Mouse (Mus musculus) stomach, embryonic 14.5 days (tissue): ENCODE measurements at regions not wholly inside any gene's neighbourhood (a gene's known extent, or its start where the extent isn't known, plus 50 kb on each side); places are given as distances from the start of the nearest gene placed in this dataset.

Experiments
- ATAC-seq: fragments of 200-750 bp; cut with Nextera tagmentation; 2 replicates; pipeline ENCODE4 v1.8.0; 2017; ENCODE audit warnings: low read depth, moderate TSS enrichment; ENCODE audit not compliant: insufficient number of reproducible peaks, insufficient read depth, low FRiP score
- H3K27ac ChIP-seq: fragments of 300-500 bp; sonication (generic); 2 replicates; pipeline ENCODE4 v1.5.1; 2014; ENCODE audit warnings: mild to moderate bottlenecking, low read length, moderate library complexity, mixed read lengths
- H3K27me3 ChIP-seq: fragments of 300-500 bp; sonication (generic); 2 replicates; pipeline ENCODE4 v1.6.1; 2014; ENCODE audit warnings: low read length, control low read depth, mixed read lengths; ENCODE audit not compliant: control insufficient read depth, insufficient read depth
- H3K36me3 ChIP-seq: fragments of 300-500 bp; sonication (generic); 2 replicates; pipeline ENCODE4 v1.6.1; 2014; ENCODE audit warnings: mild to moderate bottlenecking, control low read depth, low read length, moderate library complexity, mixed read lengths; ENCODE audit not compliant: control insufficient read depth, insufficient read depth
- H3K4me1 ChIP-seq: fragments of 300-500 bp; sonication (generic); 2 replicates; pipeline ENCODE4 v1.6.1; 2014; ENCODE audit warnings: low read length, control low read depth, mixed read lengths; ENCODE audit not compliant: control insufficient read depth, insufficient read depth
- H3K4me2 ChIP-seq: fragments of 300-500 bp; sonication (generic); replicated peaks from 2 replicates; pipeline ENCODE4 v1.6.1; 2014; ENCODE audit warnings: low read depth, low read length, control low read depth
- H3K4me3 ChIP-seq: fragments of 300-500 bp; sonication (generic); 2 replicates; pipeline ENCODE4 v1.5.1; 2014; ENCODE audit warnings: low read depth, low read length, control low read depth
- H3K9ac ChIP-seq: fragments of 300-500 bp; sonication (generic); replicated peaks from 2 replicates; pipeline ENCODE4 v1.6.1; 2014; ENCODE audit warnings: low read depth, mild to moderate bottlenecking, control low read depth, low read length, moderate library complexity, mixed read lengths
- H3K9me3 ChIP-seq: fragments of 300-500 bp; sonication (generic); 2 replicates; pipeline ENCODE4 v1.6.1; 2016; ENCODE audit warnings: low read depth, low read length, control low read depth; ENCODE audit not compliant: control insufficient read depth
- WGBS: fragments of 180-500 bp; shearing (Covaris S2); extraction: QIAGEN DNeasy Blood & Tissue Kit; methylation state at CpG from one replicate; pipeline ENCODE4 v1.1.7; 2014; 5-methylcytosine and 5-hydroxymethylcytosine counted together

- H3K4me2 ChIP-seq = no peak overlapping the region
- 51% methylated on average over 5 of the region's 5 CpGs for WGBS
- ATAC-seq = no peak
- no peak overlapping the region for H3K27ac ChIP-seq
- no peaks in the 10 kb centered on the region for H3K27me3 ChIP-seq
- no peak overlapping the region for H3K9ac ChIP-seq
- H3K9me3 ChIP-seq = no peaks in the 10 kb centered on the region
- H3K4me1 ChIP-seq = 0 out of 2 replicates have a peak, but pooled peaks cover 8% of the 10 kb centered on the region
- no peaks in the 10 kb centered on the region for H3K36me3 ChIP-seq
- H3K4me3 ChIP-seq = no peak overlapping the region
Measured at GRCm38 (mm10) chr6:117407953-117408352, 239.6 kb downstream of the Cxcl12 start.

- ATAC-seq = no peak
- H3K9ac ChIP-seq = no peak overlapping the region
- H3K4me1 ChIP-seq = 0 out of 2 replicates have a peak, but pooled peaks cover 8% of the 10 kb centered on the region
- 61% methylated on average over 11 of the region's 11 CpGs for WGBS
- no peak overlapping the region for H3K4me2 ChIP-seq
- H3K9me3 ChIP-seq = no peaks in the 10 kb centered on the region
- no peaks in the 10 kb centered on the region for H3K36me3 ChIP-seq
- H3K4me3 ChIP-seq = no peak overlapping the region
- H3K27ac ChIP-seq = no peak overlapping the region
- no peaks in the 10 kb centered on the region for H3K27me3 ChIP-seq
Measured at GRCm38 (mm10) chr6:117408971-117409783, 240.8 kb downstream of the Cxcl12 start.

DNA sequence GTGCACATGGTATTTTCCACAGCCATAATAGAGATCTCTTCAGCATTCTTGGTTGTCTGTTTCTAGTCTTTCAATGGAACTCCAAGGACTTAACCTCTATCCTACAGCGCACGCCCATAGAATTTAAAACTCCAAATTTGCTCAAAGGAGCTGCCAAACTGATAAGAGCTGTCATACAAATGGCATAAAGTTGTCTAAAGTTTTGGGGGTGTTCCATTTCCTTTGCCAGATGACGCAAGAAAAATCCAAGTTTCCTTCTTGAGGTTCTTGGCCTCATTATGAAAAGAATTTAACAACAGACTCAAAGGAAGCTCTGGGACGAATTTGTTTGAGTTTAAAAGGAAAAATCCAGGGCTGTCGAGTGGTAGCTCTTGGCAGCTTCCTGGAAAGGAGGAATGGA, 246.6 kb downstream of the Cxcl12 start:
- Histone ChIP-seq H3K27me3 (no peaks in the 10 kb centered on the region), H3K9me3 (no peaks in the 10 kb centered on the region), H3K9ac (no peak overlapping the region), H3K4me1 (no peaks in the 10 kb centered on the region), H3K4me3 (no peak overlapping the region), H3K27ac (no peak overlapping the region), H3K36me3 (no peaks in the 10 kb centered on the region), H3K4me2 (no peak overlapping the region)
- ATAC-seq = no peak
- WGBS = 63% methylated on average over 5 of the region's 5 CpGs

- 87% methylated on average over 6 of the region's 6 CpGs for WGBS
- ATAC-seq = no peak
- H3K9ac ChIP-seq = no peak overlapping the region
Measured at GRCm38 (mm10) chr6:117415901-117416300, 247.6 kb downstream of the Cxcl12 start.

DNA sequence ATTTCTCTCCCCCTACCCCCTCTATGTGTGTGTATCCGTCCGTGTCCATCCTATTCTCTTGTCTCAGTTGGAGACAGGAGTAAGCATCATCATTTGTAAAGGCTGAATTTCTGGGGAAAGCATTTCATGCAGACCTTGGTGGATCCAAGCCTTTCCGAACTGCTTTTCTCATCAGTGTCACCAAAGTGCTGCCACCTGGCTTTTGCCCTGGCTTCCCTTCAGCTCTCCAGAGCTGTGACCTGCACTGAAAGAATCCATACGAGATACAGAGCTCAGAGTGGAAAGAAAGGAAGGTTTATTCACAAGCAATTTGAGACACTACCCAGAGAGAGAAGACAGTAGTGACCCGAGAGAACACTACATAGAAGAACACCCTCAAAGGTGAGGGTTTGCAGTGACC, 248.1 kb downstream of the Cxcl12 start:
- no peak for ATAC-seq
- H3K9me3 ChIP-seq = no peaks in the 10 kb centered on the region
- no peaks in the 10 kb centered on the region for H3K27me3 ChIP-seq
- no peaks in the 10 kb centered on the region for H3K36me3 ChIP-seq
- no peak overlapping the region for H3K4me2 ChIP-seq
- H3K4me3 ChIP-seq = no peak overlapping the region
- H3K4me1 ChIP-seq = no peaks in the 10 kb centered on the region
- WGBS = 72% methylated on average over 5 of the region's 5 CpGs
- H3K9ac ChIP-seq = no peak overlapping the region
- no peak overlapping the region for H3K27ac ChIP-seq

More at GRCm38 (mm10) chr6:117415901-117416300, 247.6 kb downstream of the Cxcl12 start:
- Histone ChIP-seq H3K27ac (no peak overlapping the region), H3K9me3 (no peaks in the 10 kb centered on the region), H3K27me3 (no peaks in the 10 kb centered on the region), H3K4me2 (no peak overlapping the region), H3K4me1 (no peaks in the 10 kb centered on the region), H3K4me3 (no peak overlapping the region), H3K36me3 (no peaks in the 10 kb centered on the region)

- H3K9me3 ChIP-seq = no peaks in the 10 kb centered on the region
- H3K36me3 ChIP-seq = no peaks in the 10 kb centered on the region
- peaks cover 8% of the 10 kb centered on the region for H3K4me1 ChIP-seq
- 68% methylated on average over 10 of the region's 10 CpGs for WGBS
- H3K4me2 ChIP-seq = no peak overlapping the region
- no peak overlapping the region for H3K9ac ChIP-seq
- ATAC-seq = no peak
- no peaks in the 10 kb centered on the region for H3K27me3 ChIP-seq
- H3K4me3 ChIP-seq = no peak overlapping the region
- H3K27ac ChIP-seq = no peak overlapping the region
Measured at GRCm38 (mm10) chr6:117422846-117423573, 254.7 kb downstream of the Cxcl12 start.

DNA sequence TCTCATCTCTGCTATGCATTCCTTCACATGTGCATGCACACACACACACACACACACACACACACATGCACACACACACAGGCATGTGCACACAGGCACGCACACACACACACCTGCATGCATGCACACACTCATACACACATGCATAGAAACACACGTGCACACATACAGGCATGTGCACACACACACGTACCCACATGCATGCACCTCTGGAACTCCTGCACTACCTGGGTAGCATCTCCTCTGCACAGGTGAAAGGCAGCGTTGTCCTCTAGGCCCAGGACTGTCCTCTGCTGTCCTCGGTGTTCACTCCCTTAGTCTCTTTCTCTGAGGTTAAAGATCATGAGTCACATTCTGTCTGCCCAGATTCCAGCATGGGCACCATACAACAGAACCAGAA, 258.0 kb downstream of the Cxcl12 start:
- Histone ChIP-seq H3K4me3 (no peak overlapping the region), H3K36me3 (no peaks in the 10 kb centered on the region), H3K9me3 (no peaks in the 10 kb centered on the region), H3K4me1 (peaks cover 11% of the 10 kb centered on the region), H3K27me3 (no peaks in the 10 kb centered on the region), H3K4me2 (no peak overlapping the region), H3K9ac (no peak overlapping the region), H3K27ac (no peak overlapping the region)
- ATAC-seq = no peak
- 92% methylated on average over 5 of the region's 5 CpGs for WGBS

GRCm38 (mm10) chr6:117427351-117428142, 259.2 kb downstream of the Cxcl12 start:
- 0 out of 2 replicates have a peak, but pooled peaks have one; percentile 58 for ATAC-seq
- Histone ChIP-seq H3K4me3 (no peak overlapping the region), H3K4me1 (peaks cover 14% of the 10 kb centered on the region), H3K36me3 (no peaks in the 10 kb centered on the region), H3K9ac (no peak overlapping the region), H3K4me2 (no peak overlapping the region), H3K27ac (0 out of 2 replicates have a peak overlapping the region, but pooled peaks have one; percentile 13), H3K9me3 (no peaks in the 10 kb centered on the region), H3K27me3 (no peaks in the 10 kb centered on the region)
- 14% methylated on average over 12 of the region's 12 CpGs for WGBS
